Mouse (Mus musculus): ENCODE measurements around the gene Apobec1.
"Not testable (repeated sequence)": the region's sequence is repeated elsewhere in the genome, so short reads cannot be mapped to it uniquely, and the experiment has no call there.

The Apobec1 gene

GRCm38 (mm10) chr6:122604260-122604659 is 2.0 kb upstream of the Apobec1 start:
- DNase-seq (ENCODE audit: low spot score): no peak

- no peak for DNase-seq (ENCODE audit: low spot score)
Observed at GRCm38 (mm10) chr6:122602992-122603322, 713 bp upstream of the Apobec1 start.

GRCm38 (mm10) chr6:122601615-122602014 is 629 bp downstream of the Apobec1 start:
- DNase-seq (ENCODE audit: low spot score): peak; percentile 14

- DNase-seq (ENCODE audit: low spot score): no peak
Observed at GRCm38 (mm10) chr6:122601031-122601430, 1.2 kb downstream of the Apobec1 start.

GRCm38 (mm10) chr6:122600066-122600646 is 2.1 kb downstream of the Apobec1 start:
- DNase-seq (ENCODE audit: low spot score): no peak

- no peak for DNase-seq (ENCODE audit: low spot score)
Observed at GRCm38 (mm10) chr6:122599054-122599737, 3.0 kb downstream of the Apobec1 start.

- DNase-seq (ENCODE audit: low spot score): no peak
Observed at GRCm38 (mm10) chr6:122598436-122598835, 3.8 kb downstream of the Apobec1 start.

GRCm38 (mm10) chr6:122598014-122598413 is 4.2 kb downstream of the Apobec1 start:
- no peak for DNase-seq (ENCODE audit: low spot score)

- DNase-seq (ENCODE audit: low spot score): no peak
Observed at GRCm38 (mm10) chr6:122596608-122597007, 5.6 kb downstream of the Apobec1 start.

- no peak for DNase-seq (ENCODE audit: low spot score)
Observed at GRCm38 (mm10) chr6:122595637-122596036, 6.6 kb downstream of the Apobec1 start.

GRCm38 (mm10) chr6:122592905-122593304 is 9.3 kb downstream of the Apobec1 start:
- DNase-seq (ENCODE audit: low spot score): no peak

GRCm38 (mm10) chr6:122591027-122591758 is 11.1 kb downstream of the Apobec1 start:
- DNase-seq (ENCODE audit: low spot score): no peak

GRCm38 (mm10) chr6:122579086-122579485 is 23.2 kb downstream of the Apobec1 start:
- no peak for DNase-seq (ENCODE audit: low spot score)

GRCm38 (mm10) chr6:122577030-122577429 is 25.2 kb downstream of the Apobec1 start:
- DNase-seq (ENCODE audit: low spot score): no peak

GRCm38 (mm10) chr6:122575037-122575436 is 27.2 kb downstream of the Apobec1 start:
- DNase-seq (ENCODE audit: low spot score): not testable (repeated sequence)

- DNase-seq (ENCODE audit: low spot score): no peak
Observed at GRCm38 (mm10) chr6:122571617-122571959, 30.7 kb downstream of the Apobec1 start.

GRCm38 (mm10) chr6:122570695-122571616 is 31.3 kb downstream of the Apobec1 start:
- DNase-seq (ENCODE audit: low spot score): peak; percentile 32

- no peak for DNase-seq (ENCODE audit: low spot score)
Observed at GRCm38 (mm10) chr6:122569762-122570161, 32.5 kb downstream of the Apobec1 start.

- DNase-seq (ENCODE audit: low spot score): no peak
Observed at GRCm38 (mm10) chr6:122569113-122569512, 33.1 kb downstream of the Apobec1 start.

GRCm38 (mm10) chr6:122565070-122565784 is 37.0 kb downstream of the Apobec1 start:
- DNase-seq (ENCODE audit: low spot score): no peak

GRCm38 (mm10) chr6:122562463-122562862 is 39.8 kb downstream of the Apobec1 start:
- DNase-seq (ENCODE audit: low spot score): peak; percentile 78

- no peak for DNase-seq (ENCODE audit: low spot score)
Observed at GRCm38 (mm10) chr6:122561005-122561404, 41.2 kb downstream of the Apobec1 start.

Measured in adipocyte (in vitro differentiated cells).